17 mouse cellular contexts compared by ENCODE assay signal in the genomic region with DNA sequence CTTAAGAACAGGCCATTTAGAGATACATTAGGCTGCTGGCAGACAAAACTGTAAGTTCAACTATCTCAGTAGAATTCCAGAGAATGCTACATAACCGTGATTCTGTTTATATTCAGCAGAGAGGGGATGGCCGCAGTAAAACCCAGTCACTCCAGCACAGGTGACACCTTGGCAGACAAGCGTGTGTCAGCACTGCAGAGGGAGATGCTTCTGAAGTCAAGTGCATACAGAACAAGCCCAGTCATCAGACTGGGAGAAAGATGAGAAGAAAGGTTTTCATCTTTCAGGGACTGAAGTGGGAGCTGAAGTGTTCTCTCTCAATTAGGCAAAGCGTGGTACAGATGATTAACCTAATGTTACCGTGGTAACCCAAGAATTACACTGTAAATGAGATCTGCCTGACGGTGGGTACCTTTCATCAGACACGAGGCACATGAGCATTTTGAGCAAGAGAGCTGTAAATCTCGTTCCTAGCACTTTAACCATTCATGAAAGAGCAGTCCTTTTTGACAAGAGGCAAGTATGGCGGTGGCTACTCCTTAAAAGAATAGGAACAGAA.
DNase-seq lines count a peak whose midpoint lies in the region; ATAC-seq and TF ChIP-seq lines count a peak whose summit lies in the region.
"Had no signal": no experiment of that assay in that cellular context is flagged by ENCODE, and none has a peak within 500 bp of the region (broad histone marks: within the 10 kb centered on the region; RNA-seq: fewer than 3 reads in every experiment).

No protein-coding gene starts in this region.

- DNase-seq in hindbrain, embryonic 10.5 days (ENCODE audit: low spot score), result no peak
- DNase-seq in midbrain, postnatal 0 days (ENCODE audit: low spot score), result no peak
- peak; percentile 58 for DNase-seq in forebrain, embryonic 14.5 days (ENCODE audit: low spot score)
- no peak for DNase-seq in kidney, adult 2 months
- no peak for DNase-seq in lung, adult 2 months
- DNase-seq: adrenal gland, adult 8-10 months; adrenal gland, postnatal 36 days; cerebellum, adult 11-12 months; cerebellum, adult 9-10 months; cerebellum, postnatal 25 days; gastrocnemius, postnatal 10 days; kidney, adult 18-20 months had no signal

- no peak overlapping the region for H3K9ac ChIP-seq in hindbrain, embryonic 16.5 days (ENCODE audit: low read depth, low read length)
- H3K9ac ChIP-seq in midbrain, embryonic 16.5 days (ENCODE audit: low read depth, low read length), result no peak overlapping the region
- H3K9ac ChIP-seq in midbrain, postnatal 0 days (replicated peaks; ENCODE audit: low read length, poor library complexity, severe bottlenecking), result no peak overlapping the region
- no peak overlapping the region for H3K9ac ChIP-seq in forebrain, embryonic 14.5 days (ENCODE audit: low read length)
- H3K9ac ChIP-seq: embryonic facial prominence, embryonic 12.5 days; heart, embryonic 12.5 days; intestine, embryonic 15.5 days had no signal

- 0 out of 2 replicates have a peak, but pooled peaks have one; percentile 24 for ATAC-seq in hindbrain, embryonic 16.5 days
- ATAC-seq in midbrain, embryonic 16.5 days, result peak; percentile 39; the same call in 1 of the 2 replicates
- no peak for ATAC-seq in midbrain, postnatal 0 days (ENCODE audit: low FRiP score)
- ATAC-seq in forebrain, embryonic 14.5 days, result no peak; the same call in 1 of the 2 replicates
- ATAC-seq: intestine, embryonic 15.5 days had no signal

- peaks cover 3% of the 10 kb centered on the region; the same call in 1 of the 2 replicates for H3K4me1 ChIP-seq in hindbrain, embryonic 16.5 days (ENCODE audit: control insufficient read depth, insufficient read depth, low read depth, low read length)
- H3K4me1 ChIP-seq in hindbrain, embryonic 10.5 days (replicated peaks), result peaks cover 7% of the 10 kb centered on the region
- H3K4me1 ChIP-seq in midbrain, embryonic 16.5 days (ENCODE audit: control insufficient read depth, insufficient read depth, low read length), result peaks cover 3% of the 10 kb centered on the region; the same call in 1 of the 2 replicates
- H3K4me1 ChIP-seq in midbrain, postnatal 0 days (ENCODE audit: insufficient read depth, low read length), result no peaks in the 10 kb centered on the region
- H3K4me1 ChIP-seq in forebrain, embryonic 14.5 days (ENCODE audit: control insufficient read depth, insufficient read depth, low read length), result no peaks in the 10 kb centered on the region
- H3K4me1 ChIP-seq in kidney, adult 2 months (ENCODE audit: control insufficient read depth, insufficient read depth, low read length), result no peaks in the 10 kb centered on the region
- no peaks in the 10 kb centered on the region for H3K4me1 ChIP-seq in lung, adult 2 months (ENCODE audit: control insufficient read depth, insufficient read depth, low read length)
- H3K4me1 ChIP-seq: embryonic facial prominence, embryonic 12.5 days; heart, embryonic 12.5 days; intestine, embryonic 15.5 days had no signal

- 50% methylated on average over 9 of the region's 9 CpGs for WGBS in hindbrain, embryonic 16.5 days
- 81% methylated on average over 9 of the region's 9 CpGs for WGBS in hindbrain, embryonic 10.5 days
- WGBS in midbrain, embryonic 16.5 days, result 42% methylated on average over 9 of the region's 9 CpGs
- 39% methylated on average over 9 of the region's 9 CpGs for WGBS in midbrain, postnatal 0 days
- 28% methylated on average over 9 of the region's 9 CpGs for WGBS in forebrain, embryonic 14.5 days
- 52% methylated on average over 9 of the region's 9 CpGs for WGBS in kidney, adult 2 months
- 52% methylated on average over 9 of the region's 9 CpGs for WGBS in lung, adult 2 months

- no peaks in the 10 kb centered on the region for H3K36me3 ChIP-seq in hindbrain, embryonic 16.5 days (ENCODE audit: control insufficient read depth, insufficient read depth, low read length)
- no peaks in the 10 kb centered on the region for H3K36me3 ChIP-seq in hindbrain, embryonic 10.5 days
- no peaks in the 10 kb centered on the region for H3K36me3 ChIP-seq in midbrain, embryonic 16.5 days (ENCODE audit: control insufficient read depth, insufficient read depth, low read length)
- no peaks in the 10 kb centered on the region for H3K36me3 ChIP-seq in midbrain, postnatal 0 days (ENCODE audit: insufficient read depth, low read length)
- no peaks in the 10 kb centered on the region for H3K36me3 ChIP-seq in forebrain, embryonic 14.5 days (ENCODE audit: control insufficient read depth, insufficient read depth, low read length)
- H3K36me3 ChIP-seq in kidney, adult 2 months (ENCODE audit: control insufficient read depth, insufficient read depth, low read length), result no peaks in the 10 kb centered on the region
- H3K36me3 ChIP-seq: embryonic facial prominence, embryonic 12.5 days; heart, embryonic 12.5 days; intestine, embryonic 15.5 days had no signal

- H3K27me3 ChIP-seq in hindbrain, embryonic 16.5 days (replicated peaks; ENCODE audit: control insufficient read depth, insufficient read depth, low read length), result no peaks in the 10 kb centered on the region
- H3K27me3 ChIP-seq in hindbrain, embryonic 10.5 days (ENCODE audit: insufficient read depth, poor library complexity, severe bottlenecking), result 0 out of 2 replicates have a peak, but pooled peaks cover 14% of the 10 kb centered on the region
- H3K27me3 ChIP-seq in midbrain, embryonic 16.5 days (ENCODE audit: control insufficient read depth, insufficient read depth, low read depth, low read length), result no peaks in the 10 kb centered on the region
- H3K27me3 ChIP-seq in midbrain, postnatal 0 days (ENCODE audit: insufficient read depth, low read length), result peaks cover 3% of the 10 kb centered on the region; the same call in 1 of the 2 replicates
- H3K27me3 ChIP-seq in forebrain, embryonic 14.5 days (replicated peaks; ENCODE audit: control insufficient read depth, insufficient read depth, low read length), result no peaks in the 10 kb centered on the region
- H3K27me3 ChIP-seq in kidney, adult 2 months (replicated peaks; ENCODE audit: control insufficient read depth, insufficient read depth, low read length), result no peaks in the 10 kb centered on the region
- H3K27me3 ChIP-seq: embryonic facial prominence, embryonic 12.5 days; intestine, embryonic 15.5 days had no signal

- H3K4me3 ChIP-seq in hindbrain, embryonic 16.5 days (ENCODE audit: low read length), result no peak overlapping the region
- H3K4me3 ChIP-seq in hindbrain, embryonic 10.5 days, result no peak overlapping the region
- no peak overlapping the region for H3K4me3 ChIP-seq in midbrain, embryonic 16.5 days (ENCODE audit: low read depth, low read length)
- no peak overlapping the region for H3K4me3 ChIP-seq in midbrain, postnatal 0 days (ENCODE audit: low read depth, low read length)
- no peak overlapping the region for H3K4me3 ChIP-seq in forebrain, embryonic 14.5 days (ENCODE audit: low read depth, low read length)
- H3K4me3 ChIP-seq in kidney, adult 2 months (ENCODE audit: insufficient read depth, low read depth, low read length), result no peak overlapping the region
- H3K4me3 ChIP-seq in lung, adult 2 months (replicated peaks; ENCODE audit: extremely low read depth, low read depth, low read length), result no peak overlapping the region
- H3K4me3 ChIP-seq: embryonic facial prominence, embryonic 12.5 days; heart, embryonic 12.5 days; intestine, embryonic 15.5 days had no signal

- H3K4me2 ChIP-seq in hindbrain, embryonic 16.5 days (ENCODE audit: low read length), result no peak overlapping the region
- H3K4me2 ChIP-seq in midbrain, embryonic 16.5 days (ENCODE audit: low read length), result no peak overlapping the region
- no peak overlapping the region for H3K4me2 ChIP-seq in midbrain, postnatal 0 days (ENCODE audit: low read depth, low read length, poor library complexity, severe bottlenecking)
- no peak overlapping the region for H3K4me2 ChIP-seq in forebrain, embryonic 14.5 days (ENCODE audit: low read length)
- H3K4me2 ChIP-seq: embryonic facial prominence, embryonic 12.5 days; heart, embryonic 12.5 days; intestine, embryonic 15.5 days had no signal

- no peak overlapping the region for H3K27ac ChIP-seq in hindbrain, embryonic 16.5 days (ENCODE audit: low read depth, low read length)
- H3K27ac ChIP-seq in hindbrain, embryonic 10.5 days, result no peak overlapping the region
- no peak overlapping the region for H3K27ac ChIP-seq in midbrain, embryonic 16.5 days (ENCODE audit: low read length)
- H3K27ac ChIP-seq in midbrain, postnatal 0 days (ENCODE audit: low read depth, low read length), result no peak overlapping the region
- no peak overlapping the region for H3K27ac ChIP-seq in forebrain, embryonic 14.5 days (ENCODE audit: low read depth, low read length)
- no peak overlapping the region for H3K27ac ChIP-seq in kidney, adult 2 months (ENCODE audit: insufficient read depth, low read depth, low read length)
- H3K27ac ChIP-seq: embryonic facial prominence, embryonic 12.5 days; intestine, embryonic 15.5 days had no signal

- no peak for TF ChIP-seq POLR2A in kidney, adult 2 months (IDR thresholded peaks at IDR 0.05; ENCODE audit: low read depth, low read length)
- TF ChIP-seq POLR2A in lung, adult 2 months (IDR thresholded peaks at IDR 0.05; ENCODE audit: borderline replicate concordance, extremely low read depth, low read depth, low read length), result no peak

- no peaks in the 10 kb centered on the region for H3K9me3 ChIP-seq in hindbrain, embryonic 16.5 days (ENCODE audit: control insufficient read depth, low read length)
- no peaks in the 10 kb centered on the region for H3K9me3 ChIP-seq in hindbrain, embryonic 10.5 days
- H3K9me3 ChIP-seq in midbrain, embryonic 16.5 days (replicated peaks; ENCODE audit: control insufficient read depth, low read length, poor library complexity, severe bottlenecking), result no peaks in the 10 kb centered on the region
- no peaks in the 10 kb centered on the region for H3K9me3 ChIP-seq in midbrain, postnatal 0 days (ENCODE audit: low read length)
- H3K9me3 ChIP-seq in forebrain, embryonic 14.5 days (replicated peaks; ENCODE audit: control insufficient read depth, low read length), result no peaks in the 10 kb centered on the region
- H3K9me3 ChIP-seq: embryonic facial prominence, embryonic 12.5 days; heart, embryonic 12.5 days; intestine, embryonic 15.5 days had no signal

- TF ChIP-seq CTCF in midbrain, postnatal 0 days (IDR thresholded peaks at IDR 0.05), result no peak
- TF ChIP-seq CTCF in kidney, adult 2 months (conservative IDR thresholded peaks at IDR 0.05; ENCODE audit: insufficient read depth, insufficient read length, low read depth, low read length), result no peak
- TF ChIP-seq CTCF in lung, adult 2 months (IDR thresholded peaks at IDR 0.05; ENCODE audit: insufficient read depth, low read length), result no peak

Comparison
In these comparisons a context has a peak if more than half of its experiments do, and no peak if none do; other contexts are left out.
1. ATAC-seq: peak in hindbrain, embryonic 16.5 days (single experiment) and midbrain, embryonic 16.5 days (single experiment); none in midbrain, postnatal 0 days (single experiment) and forebrain, embryonic 14.5 days (single experiment).